Mouse (Mus musculus): Measurements from ENCODE around the gene Ttyh1. TPM values are rescaled to one million over a fixed set of nuclear protein-coding genes. Genes with fewer than 3 reads are reported as not detected.

The Ttyh1 gene
- total RNA-seq, 2 experiments from 2014 or later = 625 to 681 TPM

DNA sequence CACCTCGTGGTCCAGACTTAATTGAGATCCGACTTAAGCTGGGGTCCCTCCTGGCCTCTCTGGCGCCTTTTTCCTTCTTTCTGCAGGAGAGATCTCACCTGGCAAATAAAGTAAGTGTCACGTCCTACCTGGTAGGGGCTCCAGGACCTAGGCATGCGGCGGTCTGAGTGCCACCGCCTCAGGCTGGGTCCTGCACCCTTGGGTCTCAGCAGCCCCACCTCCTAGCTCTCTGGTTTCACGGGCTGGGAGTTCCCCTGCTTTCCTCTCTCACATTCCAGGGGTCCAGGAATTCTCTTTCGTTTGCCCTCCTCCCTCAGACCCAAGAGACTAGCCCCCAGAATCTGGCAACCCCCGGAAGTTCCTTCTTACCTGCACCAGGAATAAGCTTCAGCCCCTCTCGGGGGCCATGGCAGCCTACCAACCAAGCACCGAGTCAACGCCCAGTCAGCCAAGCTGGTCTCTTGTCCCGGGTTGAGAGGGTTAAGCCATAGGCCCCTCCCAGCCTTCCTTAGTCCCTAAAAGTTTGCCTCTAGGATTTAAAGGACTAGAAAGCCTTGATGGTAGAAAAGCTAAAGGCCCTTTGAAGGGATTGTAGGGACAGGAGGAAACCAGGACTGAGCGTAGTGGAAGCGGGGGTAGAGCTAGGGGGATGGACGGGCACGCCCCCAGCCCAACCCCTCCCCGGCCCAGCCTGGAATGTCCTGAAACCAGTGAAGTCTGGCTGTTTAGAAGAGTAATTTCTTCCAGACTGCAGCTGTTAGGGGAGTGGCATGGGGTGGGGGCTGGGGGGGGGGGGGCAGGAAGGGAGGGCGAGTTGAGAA, 45.1 kb downstream of the Ttyh1 start, which contains the start of gene Cdc42ep5:
TSS of gene Cdc42ep5 (minus strand) at position 771 of the 821 bp plus-strand sequence.
- no peak for DNase-seq (ENCODE audit: extremely low spot score in 1 of 2, low spot score in 1 of 2)

DNA sequence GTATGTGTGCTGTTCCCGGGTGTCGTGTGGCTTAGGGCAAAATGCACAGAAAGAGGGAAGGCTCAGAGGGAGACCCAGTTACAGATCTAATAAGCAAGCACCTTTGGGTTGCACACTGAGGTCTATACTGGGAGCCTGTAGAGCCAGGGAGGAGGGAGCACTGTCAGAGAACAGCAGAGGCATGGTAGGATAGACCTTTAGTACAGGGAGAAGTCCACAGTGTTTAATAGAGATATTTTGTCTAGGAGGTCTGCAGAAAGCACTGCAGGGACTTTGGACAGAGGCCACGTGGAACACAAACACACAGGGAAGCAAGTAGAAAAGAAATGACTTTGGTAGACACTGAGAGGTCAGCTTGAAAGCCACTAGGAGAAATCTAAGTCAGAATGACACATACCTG, 46.1 kb downstream of the Ttyh1 start:
- no peak for DNase-seq (ENCODE audit: extremely low spot score in 1 of 2, low spot score in 1 of 2)

DNA sequence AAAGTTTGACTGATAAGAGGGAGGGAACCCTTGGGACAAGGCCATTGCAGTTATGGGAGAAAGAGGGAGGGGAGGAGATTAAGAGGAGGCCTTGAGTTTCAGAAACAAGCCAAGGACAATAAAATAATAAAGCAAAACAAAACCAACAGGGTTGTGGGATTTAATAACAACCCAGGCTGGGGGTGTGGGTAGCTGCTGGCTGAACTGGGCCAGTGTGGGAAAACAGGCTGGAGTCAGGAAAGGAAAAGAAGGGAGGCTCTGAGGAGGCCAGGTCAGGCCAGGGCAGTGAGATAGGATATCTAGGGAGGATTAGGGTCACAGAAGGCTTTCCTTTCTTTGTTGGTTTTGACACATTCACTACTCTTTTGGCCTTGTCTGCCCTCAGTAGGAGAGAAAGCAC, 47.9 kb downstream of the Ttyh1 start:
- no peak for DNase-seq (ENCODE audit: extremely low spot score in 1 of 2, low spot score in 1 of 2)

DNA sequence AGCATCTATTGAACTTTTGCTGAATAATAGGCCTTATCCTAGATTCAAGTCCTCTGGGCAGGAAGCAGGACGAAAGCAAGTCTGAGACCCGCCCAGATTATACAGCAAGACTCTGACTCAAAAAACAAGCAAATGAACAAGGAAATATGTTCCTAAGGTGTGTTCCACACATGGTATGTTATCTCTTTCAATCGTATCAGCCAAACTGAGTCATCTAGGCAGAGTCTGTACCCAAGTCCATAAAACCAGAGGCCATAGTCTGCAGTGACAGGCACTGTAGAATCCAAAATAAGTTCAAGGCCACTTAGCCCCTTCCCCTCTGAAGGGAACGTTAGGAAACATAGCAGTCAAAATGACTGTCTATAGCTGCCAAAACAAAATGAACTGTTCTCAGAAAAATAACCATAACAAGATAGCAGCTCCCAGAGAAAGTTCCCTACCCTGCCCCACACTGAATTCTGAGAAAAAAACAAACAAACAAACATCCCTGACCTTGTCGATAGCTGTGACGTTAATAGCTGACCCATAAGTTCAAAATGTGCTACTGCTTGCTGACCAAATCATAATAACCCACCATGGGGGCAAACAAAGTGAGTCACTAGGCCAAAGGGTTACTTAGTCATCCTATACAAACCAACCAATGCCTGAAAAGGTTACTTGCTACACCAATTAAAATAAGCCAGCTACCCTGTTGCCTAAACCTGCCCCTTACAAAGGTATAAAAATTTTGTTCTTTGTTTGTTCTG, 51.2 kb downstream of the Ttyh1 start:
- no peak for DNase-seq (ENCODE audit: extremely low spot score in 1 of 2, low spot score in 1 of 2)

DNA sequence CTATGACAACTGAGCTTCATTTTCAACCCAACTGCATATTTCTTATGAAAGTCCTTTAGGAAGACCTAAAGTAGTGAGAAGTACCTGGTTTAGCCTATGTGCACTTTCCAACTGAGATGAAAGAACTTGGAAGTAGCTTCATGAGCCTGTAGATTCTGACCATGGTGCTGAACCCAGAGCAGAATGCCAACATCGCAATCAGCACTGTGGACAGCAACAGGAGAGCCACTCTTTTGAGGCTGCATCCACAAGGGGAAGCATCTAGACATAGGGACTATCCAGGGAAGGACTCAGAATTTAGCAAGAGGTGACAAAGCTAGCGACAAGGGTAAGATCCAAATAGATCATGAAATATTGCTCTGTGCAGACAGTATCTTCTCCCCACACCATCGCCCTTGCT, 59.2 kb downstream of the Ttyh1 start:
- DNase-seq (ENCODE audit: extremely low spot score in 1 of 2, low spot score in 1 of 2) = no peak

Other genes with a start within 250 kb of the Ttyh1 start
- gene Gm14548, start 221.3 kb upstream of the Ttyh1 start, total RNA-seq (2021) = not detected
- not detected for gene Lilra6, start 203.9 kb upstream of the Ttyh1 start, total RNA-seq (2021)
- 1 to 10 TPM; 6.3 to 6.6 TPM for gene Lair1, start 56.2 kb upstream of the Ttyh1 start, total RNA-seq (2021)
- gene Leng8, start 17.6 kb downstream of the Ttyh1 start, total RNA-seq (2021) = 100 to 1,000 TPM; 109 to 181 TPM
- gene Leng9, start 31.0 kb downstream of the Ttyh1 start, total RNA-seq (2021) = 1 to 10 TPM; 5.3 to 6.0 TPM
- 1 to 10 TPM in 1 of 2 experiments, under 1 TPM in 1; 0.75 to 1.4 TPM for gene Cdc42ep5, start 45.5 kb downstream of the Ttyh1 start, total RNA-seq (2021)
- gene Lilra5, start 118.3 kb downstream of the Ttyh1 start, total RNA-seq (2021) = not detected
- not detected for gene Ncr1, start 218.3 kb downstream of the Ttyh1 start, total RNA-seq (2021)